13 mouse cellular contexts compared by ENCODE assay signal in the genomic region with DNA sequence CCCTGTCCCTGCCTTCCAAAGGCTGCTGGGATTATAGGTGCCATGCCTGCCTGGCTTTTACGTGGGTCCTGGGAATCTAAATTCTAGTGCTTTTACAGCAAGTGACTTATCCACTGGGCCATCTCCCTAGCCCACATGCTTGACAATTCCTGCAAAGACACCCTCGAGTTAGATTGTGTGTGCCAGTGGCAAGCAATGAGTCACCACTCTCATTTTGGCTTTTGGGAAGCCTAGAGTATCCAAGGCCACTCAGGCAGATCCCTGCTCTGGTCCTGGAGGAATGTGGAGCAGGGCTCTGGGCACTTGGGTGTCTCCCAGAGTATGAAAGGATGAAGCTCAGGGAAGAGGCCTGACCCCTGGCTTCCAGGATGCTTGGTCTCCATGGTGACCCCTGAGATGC.
DNase-seq lines count a peak whose midpoint lies in the region.
"Had no signal": no experiment of that assay in that cellular context is flagged by ENCODE, and none has a peak within 500 bp of the region (broad histone marks: within the 10 kb centered on the region; RNA-seq: fewer than 3 reads in every experiment).

No protein-coding gene starts in this region.

- DNase-seq in embryo, embryonic 10 days (ENCODE audit: low spot score): peak; percentile 32
- no peak for DNase-seq in embryo, embryonic 10.5 days (ENCODE audit: low spot score)
- DNase-seq in left cerebral cortex, postnatal 36 days (ENCODE audit: low spot score in 2 of 2): peak; percentile 12 to 34
- DNase-seq in left cerebral cortex, postnatal 4 days: no peak
- DNase-seq in MN1 (ENCODE audit: low spot score): peak; percentile 48
- peak; percentile 57 for DNase-seq in Muller cell, postnatal 12 days (ENCODE audit: inconsistent ontology term)
- no peak for DNase-seq in kidney, adult 18-20 months
- DNase-seq: cerebellum, adult 11-12 months; embryo, embryonic 11 days; kidney, adult 2 months; kidney, postnatal 25 days; lung, postnatal 10 days; thymus, postnatal 36 days had no signal

- intact Hi-C loops in left cerebral cortex, postnatal 36 days (cut with DNase I): loop anchor here (5.0 kb wide), 1 partner anchor 131 kb away; no protein-coding TSS in a partner anchor
- intact Hi-C loops in left cerebral cortex, postnatal 4 days (cut with DNase I): no loop called here

Comparison
In these comparisons a context has a peak if more than half of its experiments do, and no peak if none do; other contexts are left out.
1. DNase-seq: peak in embryo, embryonic 10 days (single experiment), left cerebral cortex, postnatal 36 days (2 of 2), MN1 (single experiment) and Muller cell, postnatal 12 days (single experiment); none in embryo, embryonic 10.5 days (single experiment), left cerebral cortex, postnatal 4 days (single experiment) and kidney, adult 18-20 months (single experiment).